Mouse (Mus musculus) thymus, postnatal 14 days (tissue): ENCODE results near the gene Tnr.

Experiments used
- DNase-seq: peaks from one replicate; pipeline ENCODE4 v3.0.0; 2021

The Tnr gene

DNA sequence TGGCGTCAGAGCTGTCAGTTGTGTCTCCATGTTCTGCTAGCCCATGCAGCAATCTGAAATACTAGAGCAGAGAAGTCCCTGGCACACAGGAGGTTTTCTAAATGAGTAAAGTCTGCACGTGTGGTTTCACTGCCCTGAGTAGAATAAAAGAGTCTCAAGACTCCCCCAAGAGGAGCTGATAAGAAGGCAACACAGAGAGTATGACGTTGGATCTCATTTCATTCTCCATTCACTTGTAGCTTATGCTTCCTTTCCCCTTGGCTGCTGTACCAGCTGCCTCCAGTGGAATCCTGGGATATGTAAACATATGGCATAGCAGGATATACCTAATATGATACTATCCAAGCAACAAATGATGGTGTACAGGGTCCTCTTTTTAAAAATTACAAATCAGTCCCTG, 285.9 kb downstream of the Tnr start:
- no peak for DNase-seq

GRCm38 (mm10) chr1:159811805-159812204, 288.2 kb downstream of the Tnr start:
- no peak for DNase-seq

GRCm38 (mm10) chr1:159812820-159813411, 289.3 kb downstream of the Tnr start:
- DNase-seq: peak; percentile 48

GRCm38 (mm10) chr1:159814348-159814747, 290.8 kb downstream of the Tnr start:
- no peak for DNase-seq

DNA sequence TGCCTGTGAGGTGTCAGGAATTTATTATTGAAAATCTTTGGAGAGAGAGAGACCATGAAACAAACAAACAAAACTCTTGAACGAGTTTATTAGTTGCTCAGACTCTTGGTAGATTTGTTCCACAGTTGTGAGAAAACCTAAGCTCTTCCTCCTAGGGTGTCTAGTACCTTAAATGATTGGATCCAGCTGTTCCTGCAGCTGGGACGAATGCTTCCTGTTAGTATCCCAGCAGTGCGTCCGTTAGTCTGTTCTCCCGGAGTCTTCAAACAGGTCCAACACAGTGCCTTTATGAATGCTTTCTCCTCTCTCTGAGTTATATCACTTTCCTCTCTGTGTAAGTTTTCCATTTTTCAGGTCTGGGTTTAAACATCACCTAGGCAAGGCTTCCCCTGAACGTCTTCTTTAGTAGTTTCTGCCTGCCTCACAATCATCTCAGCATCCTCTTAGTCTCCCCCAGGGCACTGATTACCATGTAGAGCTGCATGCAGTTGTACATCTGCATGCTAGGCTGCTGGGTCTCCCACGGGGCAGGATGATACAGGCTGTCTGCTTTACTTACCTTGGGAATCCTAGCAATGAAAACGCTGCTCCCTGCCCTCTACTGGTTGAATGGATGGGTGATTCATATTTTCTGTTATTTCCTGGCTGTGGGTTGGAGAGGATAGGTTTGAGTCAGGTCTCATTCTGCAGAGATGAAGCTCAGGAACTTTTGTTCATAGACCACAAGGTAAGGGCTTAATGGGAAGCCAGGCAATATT, 293.2 kb downstream of the Tnr start:
- DNase-seq: no peak

DNA sequence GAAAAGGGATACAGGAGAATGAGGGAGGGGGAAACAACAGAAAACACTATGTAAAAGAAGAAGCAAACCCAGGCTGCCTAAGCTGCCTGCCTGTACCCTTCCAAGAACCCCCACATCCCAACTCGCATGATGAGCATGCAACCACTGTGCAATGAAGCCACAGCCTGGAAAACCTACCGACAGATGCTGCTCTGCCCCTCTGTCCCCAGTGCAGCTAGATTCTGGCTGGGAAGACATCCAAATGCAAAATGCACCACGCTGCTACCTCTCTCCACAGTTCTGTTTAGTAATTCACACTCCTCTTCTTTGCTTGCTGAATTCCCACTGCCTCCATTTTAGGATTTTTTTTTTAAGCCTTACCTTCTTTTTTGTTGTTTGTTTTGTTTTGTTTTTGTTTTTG, 295.9 kb downstream of the Tnr start:
- no peak for DNase-seq

- no peak for DNase-seq
Observed at GRCm38 (mm10) chr1:159822416-159822815, 298.8 kb downstream of the Tnr start.

- DNase-seq: no peak
Observed at GRCm38 (mm10) chr1:159828531-159828930, 305.0 kb downstream of the Tnr start.

- no peak for DNase-seq
Observed at GRCm38 (mm10) chr1:159833165-159833564, 309.6 kb downstream of the Tnr start.

DNA sequence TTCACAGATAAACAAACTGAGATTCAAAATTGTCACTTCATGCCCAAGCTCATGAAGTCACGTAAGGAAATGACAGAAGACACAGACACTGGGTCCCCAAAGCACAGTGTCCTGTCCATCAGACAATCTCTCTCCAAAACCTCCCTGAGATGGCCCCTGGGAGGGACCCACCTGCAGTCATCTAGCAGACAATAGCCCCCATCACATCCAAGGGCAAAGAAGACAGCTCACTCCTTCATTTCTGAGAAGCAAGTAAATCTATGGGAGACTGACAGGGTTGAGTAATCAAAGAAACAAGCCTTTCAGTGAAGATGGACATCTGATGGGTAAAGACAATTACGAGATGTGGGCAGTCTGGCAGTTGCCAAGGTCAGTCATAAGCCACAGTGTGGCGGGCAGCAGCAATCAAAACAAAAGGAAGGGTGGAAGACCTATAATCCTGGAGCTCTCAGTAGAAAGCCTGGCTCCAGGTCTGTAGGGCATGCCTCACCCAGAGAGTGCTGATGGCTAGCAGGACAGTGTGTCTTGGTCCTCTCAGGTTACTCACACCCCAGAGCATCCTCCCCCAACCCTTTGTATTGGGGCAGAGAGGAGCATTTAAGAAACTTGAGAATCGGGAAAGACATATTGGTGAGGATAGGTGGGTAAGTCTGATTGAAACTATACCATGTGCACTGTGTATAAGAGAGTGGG, 310.2 kb downstream of the Tnr start:
- no peak for DNase-seq

DNA sequence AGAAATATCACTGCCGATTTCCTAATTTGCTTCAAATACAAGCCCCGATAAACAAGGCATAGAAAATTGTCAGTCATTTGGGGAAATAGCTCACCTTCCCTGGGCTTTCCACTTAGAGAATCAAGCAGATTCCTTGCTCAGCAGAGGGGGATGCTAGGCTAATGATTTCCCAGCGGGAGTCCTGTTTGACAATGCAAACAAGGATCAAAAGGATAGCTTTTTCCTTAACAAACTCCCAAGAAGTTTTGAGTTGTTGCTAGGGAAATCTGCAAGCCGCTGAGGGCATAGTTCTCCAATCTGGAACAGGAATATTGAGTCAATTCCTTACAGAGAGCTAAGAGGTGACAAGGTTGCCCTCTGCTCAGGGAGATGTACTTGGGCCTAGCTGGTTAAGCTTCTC, 311.6 kb downstream of the Tnr start:
- no peak for DNase-seq

GRCm38 (mm10) chr1:159840337-159840736, 316.8 kb downstream of the Tnr start:
- DNase-seq: no peak

DNA sequence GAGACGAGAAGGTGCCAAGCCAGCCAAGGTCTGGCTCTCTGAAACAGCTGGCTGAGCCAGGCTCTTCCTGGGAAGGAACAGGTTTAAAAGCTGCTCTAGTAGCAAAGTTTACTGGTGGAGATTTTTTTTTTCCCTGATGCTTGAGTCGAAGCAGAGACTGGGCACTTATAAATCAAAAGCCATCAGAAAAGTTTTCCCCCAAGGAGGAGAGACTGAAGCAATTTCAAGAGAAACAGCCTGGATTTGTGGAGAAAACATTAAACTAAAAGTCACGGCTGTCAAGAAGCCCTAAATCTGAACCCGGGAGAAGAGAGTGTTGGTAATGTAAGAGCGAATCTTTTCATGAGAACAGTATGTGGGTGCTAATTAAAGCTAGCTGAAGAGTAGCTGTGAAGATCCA, 319.3 kb downstream of the Tnr start:
- no peak for DNase-seq

DNA sequence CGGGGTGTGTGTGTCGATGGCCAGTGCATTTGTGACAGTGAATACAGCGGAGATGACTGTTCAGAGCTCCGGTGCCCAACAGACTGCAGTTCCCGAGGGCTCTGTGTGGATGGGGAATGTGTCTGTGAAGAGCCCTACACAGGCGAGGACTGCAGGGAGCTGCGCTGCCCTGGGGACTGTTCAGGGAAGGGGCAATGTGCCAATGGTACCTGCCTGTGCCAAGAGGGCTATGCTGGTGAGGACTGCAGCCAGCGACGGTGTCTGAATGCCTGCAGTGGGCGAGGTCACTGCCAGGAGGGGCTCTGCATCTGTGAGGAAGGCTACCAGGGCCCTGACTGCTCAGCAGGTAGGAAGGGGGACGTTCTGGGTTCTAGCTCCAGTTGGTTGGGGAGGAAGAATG, 328.5 kb downstream of the Tnr start:
- DNase-seq: no peak

DNA sequence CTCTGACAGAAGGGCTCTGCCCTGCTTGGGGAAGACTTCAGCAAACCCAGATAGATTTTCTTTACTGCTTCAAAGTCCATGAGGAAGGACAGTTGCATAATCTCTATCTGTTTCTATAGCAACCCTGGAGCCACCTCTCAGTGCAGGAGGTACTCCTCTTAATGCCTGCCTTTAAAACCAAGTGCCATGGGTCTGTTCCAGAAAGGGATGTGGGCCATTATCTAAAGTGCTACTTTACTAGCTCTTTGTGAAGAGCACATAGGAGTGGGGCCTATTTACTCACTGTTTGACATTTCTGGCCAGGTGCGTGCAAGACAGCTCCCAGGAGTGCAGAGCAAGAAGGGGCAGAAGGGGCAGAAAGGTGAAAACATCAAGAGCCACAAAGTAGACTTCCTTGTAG, 330.7 kb downstream of the Tnr start:
- DNase-seq: no peak

GRCm38 (mm10) chr1:159861782-159862474, 338.4 kb downstream of the Tnr start:
- DNase-seq: no peak

- DNase-seq: no peak
Observed at GRCm38 (mm10) chr1:159865696-159866095, 342.1 kb downstream of the Tnr start.

- DNase-seq: no peak
Observed at GRCm38 (mm10) chr1:159869619-159870441, 346.3 kb downstream of the Tnr start.

- DNase-seq: no peak
Observed at GRCm38 (mm10) chr1:159872866-159873265, 349.3 kb downstream of the Tnr start.

DNA sequence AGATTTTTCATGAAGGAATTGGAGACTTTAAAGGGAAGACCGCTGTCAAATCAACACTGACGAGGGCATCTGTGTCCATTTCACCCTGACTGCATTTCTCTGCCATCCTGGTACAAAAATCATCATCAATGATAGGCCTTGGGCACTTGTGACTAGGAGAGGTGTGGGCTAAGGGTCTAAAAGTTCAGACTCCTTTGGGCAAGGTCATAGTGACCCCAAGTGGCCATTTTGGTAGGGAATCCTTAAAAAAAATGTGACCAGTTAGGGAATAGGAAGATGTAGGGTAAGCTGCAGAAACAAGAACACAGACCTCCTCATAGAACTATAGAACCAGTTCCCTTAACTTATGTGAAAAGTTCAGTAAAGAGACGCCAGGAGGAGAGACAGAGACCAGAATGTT, 355.1 kb downstream of the Tnr start:
- no peak for DNase-seq

- DNase-seq: no peak
Observed at GRCm38 (mm10) chr1:159879866-159880265, 356.3 kb downstream of the Tnr start.

GRCm38 (mm10) chr1:159885476-159885875, 361.9 kb downstream of the Tnr start:
- DNase-seq: no peak

DNA sequence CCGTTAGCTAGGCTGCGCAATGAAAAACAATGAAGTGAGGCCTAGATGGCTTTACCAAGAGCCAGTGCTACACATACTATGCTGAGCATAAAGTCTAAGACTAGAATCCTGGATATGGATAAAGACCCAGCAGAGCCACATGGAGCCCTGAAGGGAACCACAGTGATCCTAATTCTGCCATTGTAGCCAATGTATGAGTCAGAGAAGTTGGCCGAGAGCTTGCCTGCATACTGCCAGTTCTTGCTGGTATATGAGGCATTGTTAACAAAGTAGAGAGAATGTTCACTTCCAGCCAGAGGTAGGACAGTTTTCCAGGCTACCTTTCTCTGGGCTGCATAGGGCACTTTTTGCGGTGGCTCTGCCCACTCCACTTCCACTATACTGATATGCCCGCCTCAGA, 365.0 kb downstream of the Tnr start:
- DNase-seq: no peak
